In genomic region chr10:123671208-123671607, GRCm38 (mm10) we compare ENCODE assay signal across 28 mouse cellular contexts.
DNase-seq lines count a peak whose midpoint lies in the region; ATAC-seq and TF ChIP-seq lines count a peak whose summit lies in the region.
"Had no signal": no experiment of that assay in that cellular context is flagged by ENCODE, and none has a peak within 500 bp of the region (broad histone marks: within the 10 kb centered on the region; RNA-seq: fewer than 3 reads in every experiment).

No protein-coding gene starts in this region.

- TF ChIP-seq CTCF in kidney, postnatal 0 days (IDR thresholded peaks at IDR 0.05; ENCODE audit: low read depth) = no peak
- TF ChIP-seq CTCF in kidney, adult 2 months (conservative IDR thresholded peaks at IDR 0.05; ENCODE audit: insufficient read depth, insufficient read length, low read depth, low read length) = no peak

- H3K4me3 ChIP-seq in kidney, embryonic 14.5 days (ENCODE audit: low read length) = no peak overlapping the region
- H3K4me3 ChIP-seq in kidney, postnatal 0 days (replicated peaks; ENCODE audit: low read depth, low read length) = no peak overlapping the region
- no peak overlapping the region for H3K4me3 ChIP-seq in kidney, adult 2 months (ENCODE audit: insufficient read depth, low read depth, low read length)
- H3K4me3 ChIP-seq: embryonic facial prominence, embryonic 13.5 days; forebrain, embryonic 10.5 days; forebrain, embryonic 13.5 days; heart, adult 2 months; heart, embryonic 10.5 days; heart, embryonic 13.5 days; hindbrain, embryonic 12.5 days; hindbrain, embryonic 15.5 days had no signal

- peak; percentile 46; the same call in 1 of the 2 replicates for ATAC-seq in kidney, embryonic 14.5 days (ENCODE audit: low FRiP score, low TSS enrichment)
- ATAC-seq in kidney, postnatal 0 days (replicated peaks; ENCODE audit: low FRiP score, low read depth) = no peak
- ATAC-seq: activated CD4-positive, CD25-positive, alpha-beta regulatory T cell, adult 4 months; forebrain, embryonic 13.5 days; forebrain, embryonic 16.5 days had no signal

- H3K27ac ChIP-seq in kidney, embryonic 14.5 days (ENCODE audit: low read depth, low read length) = no peak overlapping the region
- no peak overlapping the region for H3K27ac ChIP-seq in kidney, postnatal 0 days
- H3K27ac ChIP-seq in kidney, adult 2 months (ENCODE audit: insufficient read depth, low read depth, low read length) = no peak overlapping the region
- H3K27ac ChIP-seq: embryonic facial prominence, embryonic 13.5 days; forebrain, embryonic 10.5 days; forebrain, embryonic 13.5 days; heart, adult 2 months; heart, embryonic 10.5 days; heart, embryonic 13.5 days; hindbrain, embryonic 12.5 days; hindbrain, embryonic 15.5 days had no signal

- H3K36me3 ChIP-seq in kidney, embryonic 14.5 days (ENCODE audit: control insufficient read depth, insufficient read depth, low read length) = no peaks in the 10 kb centered on the region
- no peaks in the 10 kb centered on the region for H3K36me3 ChIP-seq in kidney, postnatal 0 days (ENCODE audit: insufficient read depth, low read length)
- H3K36me3 ChIP-seq in kidney, adult 2 months (ENCODE audit: control insufficient read depth, insufficient read depth, low read length) = no peaks in the 10 kb centered on the region
- H3K36me3 ChIP-seq: embryonic facial prominence, embryonic 13.5 days; forebrain, embryonic 10.5 days; heart, embryonic 10.5 days; heart, embryonic 13.5 days; hindbrain, embryonic 12.5 days; hindbrain, embryonic 15.5 days had no signal

- no peak for TF ChIP-seq POLR2A in kidney, adult 2 months (IDR thresholded peaks at IDR 0.05; ENCODE audit: low read depth, low read length)

- no peak overlapping the region for H3K4me2 ChIP-seq in kidney, embryonic 14.5 days (replicated peaks; ENCODE audit: low read depth, low read length)
- H3K4me2 ChIP-seq in kidney, postnatal 0 days (ENCODE audit: low read length) = no peak overlapping the region
- H3K4me2 ChIP-seq: embryonic facial prominence, embryonic 13.5 days; forebrain, embryonic 13.5 days; heart, embryonic 13.5 days; hindbrain, embryonic 12.5 days; hindbrain, embryonic 15.5 days had no signal

- no peaks in the 10 kb centered on the region for H3K9me3 ChIP-seq in kidney, embryonic 14.5 days (ENCODE audit: control insufficient read depth, low read length)
- H3K9me3 ChIP-seq in kidney, postnatal 0 days (replicated peaks; ENCODE audit: low read length) = no peaks in the 10 kb centered on the region
- H3K9me3 ChIP-seq: embryonic facial prominence, embryonic 13.5 days; forebrain, embryonic 10.5 days; forebrain, embryonic 13.5 days; heart, embryonic 10.5 days; heart, embryonic 13.5 days; hindbrain, embryonic 12.5 days; hindbrain, embryonic 15.5 days had no signal

- H3K9ac ChIP-seq in kidney, embryonic 14.5 days (ENCODE audit: low read depth, low read length) = no peak overlapping the region
- H3K9ac ChIP-seq in kidney, postnatal 0 days (ENCODE audit: low read depth, low read length) = no peak overlapping the region
- H3K9ac ChIP-seq: embryonic facial prominence, embryonic 13.5 days; forebrain, embryonic 13.5 days; heart, embryonic 13.5 days; hindbrain, embryonic 12.5 days; hindbrain, embryonic 15.5 days had no signal

- no peaks in the 10 kb centered on the region; the same call in 1 of the 2 replicates for H3K4me1 ChIP-seq in kidney, embryonic 14.5 days (ENCODE audit: control insufficient read depth, insufficient read depth, low read length)
- H3K4me1 ChIP-seq in kidney, postnatal 0 days (replicated peaks; ENCODE audit: insufficient read depth, low read length) = no peaks in the 10 kb centered on the region
- no peaks in the 10 kb centered on the region for H3K4me1 ChIP-seq in kidney, adult 2 months (ENCODE audit: control insufficient read depth, insufficient read depth, low read length)
- H3K4me1 ChIP-seq: forebrain, embryonic 13.5 days; heart, embryonic 10.5 days; heart, embryonic 13.5 days; hindbrain, embryonic 12.5 days; hindbrain, embryonic 15.5 days had no signal

- DNase-seq in embryo, embryonic 10 days (ENCODE audit: low spot score) = peak; percentile 13
- DNase-seq in embryo, embryonic 9.5 days (ENCODE audit: extremely low spot score) = no peak
- DNase-seq in kidney, postnatal 25 days = no peak
- DNase-seq in kidney, postnatal 0 days (ENCODE audit: low spot score) = peak; percentile 57
- DNase-seq in kidney, adult 2 months = no peak
- peak; percentile 36 to 38 for DNase-seq in layer of hippocampus, postnatal 14 days (ENCODE audit: low spot score in 2 of 2)
- DNase-seq in layer of hippocampus, postnatal 25 days (ENCODE audit: extremely low spot score in 1 of 2, low spot score in 1 of 2) = no peak
- DNase-seq: adrenal gland, adult 8-10 months; adrenal gland, postnatal 25 days; cerebellum, adult 11-12 months; cerebellum, adult 8-10 months; cerebellum, postnatal 10 days; cerebellum, postnatal 36 days; gastrocnemius, postnatal 10 days; gastrocnemius, postnatal 36 days; heart, adult 2 months; heart, postnatal 14 days; heart, postnatal 4 days had no signal

- H3K27me3 ChIP-seq in kidney, embryonic 14.5 days (ENCODE audit: control insufficient read depth, insufficient read depth, low read length) = no peaks in the 10 kb centered on the region
- H3K27me3 ChIP-seq in kidney, postnatal 0 days (ENCODE audit: insufficient read depth, low read length) = no peaks in the 10 kb centered on the region
- no peaks in the 10 kb centered on the region for H3K27me3 ChIP-seq in kidney, adult 2 months (replicated peaks; ENCODE audit: control insufficient read depth, insufficient read depth, low read length)
- H3K27me3 ChIP-seq: embryonic facial prominence, embryonic 13.5 days; forebrain, embryonic 13.5 days; heart, embryonic 13.5 days; hindbrain, embryonic 12.5 days; hindbrain, embryonic 15.5 days had no signal

Comparison
In these comparisons a context has a peak if more than half of its experiments do, and no peak if none do; other contexts are left out.
1. DNase-seq: peak in embryo, embryonic 10 days (single experiment), kidney, postnatal 0 days (single experiment) and layer of hippocampus, postnatal 14 days (2 of 2); none in embryo, embryonic 9.5 days (single experiment), kidney, postnatal 25 days (0 of 2), kidney, adult 2 months (single experiment) and layer of hippocampus, postnatal 25 days (0 of 2).